Mouse (Mus musculus): Measurements from ENCODE around the gene Slc4a1.
A peak's percentile ranks its signal among the peaks of the same experiment; 100 is the strongest.

Gene Slc4a1

DNA sequence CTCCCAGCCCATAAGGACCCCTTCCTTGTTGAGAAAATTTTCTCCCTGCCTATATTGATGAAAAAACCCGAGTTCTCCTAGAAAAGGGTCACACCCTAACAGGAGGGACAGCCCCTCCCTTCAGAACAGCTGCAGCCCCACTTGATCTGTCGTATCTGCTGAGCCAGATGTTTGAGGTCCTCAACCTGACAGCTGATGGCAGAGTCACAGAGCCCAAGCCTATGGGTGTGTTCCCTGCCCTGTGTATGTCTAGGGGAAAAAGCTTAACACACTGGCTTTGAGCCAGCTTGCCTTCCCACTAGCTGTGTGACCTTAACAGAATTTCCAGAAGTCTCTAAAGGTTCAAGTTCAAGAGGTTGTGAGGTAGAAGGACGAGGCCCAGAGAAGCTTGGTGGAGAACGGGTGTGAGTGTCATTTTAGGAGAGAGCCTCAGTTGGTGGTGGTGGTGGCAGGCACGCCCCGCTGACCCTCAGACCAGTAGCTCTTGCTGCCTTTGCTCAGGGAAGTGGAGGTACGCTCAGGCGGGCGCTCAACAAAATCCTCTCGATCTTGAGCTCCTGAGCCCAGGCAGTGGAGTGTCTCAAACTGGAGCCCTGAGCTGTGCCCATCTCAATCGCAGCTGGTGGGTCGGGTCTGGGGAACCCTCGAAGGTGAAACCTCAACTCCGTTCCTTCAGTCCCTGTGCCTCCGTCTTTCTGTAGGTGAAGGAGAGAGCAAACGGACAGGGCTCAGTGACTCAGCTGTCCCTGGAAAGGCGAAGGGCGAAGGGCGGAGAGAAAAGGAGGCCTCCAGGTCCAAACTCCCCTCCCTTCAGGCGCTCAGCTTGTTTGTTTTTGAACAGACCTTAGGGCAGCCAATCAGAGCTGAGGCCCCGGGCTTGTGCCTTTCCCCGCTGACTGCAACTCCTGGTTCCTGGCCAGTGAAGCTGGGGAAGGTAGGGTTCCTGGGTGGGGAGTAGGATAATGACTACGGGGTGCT, 9.5 kb upstream of the Slc4a1 start:
- peak; percentile 79 for DNase-seq (ENCODE audit: low spot score)

DNA sequence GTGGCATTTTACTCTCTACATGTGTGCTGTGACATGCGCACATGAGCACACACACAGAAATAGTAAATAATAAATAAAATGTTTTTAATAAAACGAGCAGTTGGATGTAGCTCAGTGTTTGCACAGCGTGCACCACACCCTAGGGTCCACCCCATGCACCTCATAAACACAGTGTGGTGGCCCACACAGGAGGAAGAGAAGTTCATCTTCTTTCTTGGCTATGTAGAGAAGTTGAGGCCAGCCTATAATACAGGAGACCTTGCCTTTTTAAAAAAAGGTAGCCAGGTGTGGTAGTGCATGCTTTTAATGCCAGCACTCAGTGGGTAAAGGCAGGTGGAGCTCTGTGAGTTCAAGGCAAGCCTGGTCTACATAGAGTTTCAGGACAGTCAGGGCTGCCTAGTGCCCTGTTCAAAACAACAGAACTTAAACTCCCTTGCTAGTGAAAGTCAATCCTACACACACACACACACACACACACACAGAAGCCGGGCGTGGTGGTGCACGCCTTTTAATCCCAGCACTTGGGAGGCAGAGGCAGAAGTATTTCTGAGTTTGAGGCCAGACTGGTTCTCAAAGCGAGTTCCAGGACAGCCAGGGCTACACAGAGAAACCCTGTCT, 8.2 kb upstream of the Slc4a1 start:
- DNase-seq (ENCODE audit: low spot score): peak; percentile 56

DNA sequence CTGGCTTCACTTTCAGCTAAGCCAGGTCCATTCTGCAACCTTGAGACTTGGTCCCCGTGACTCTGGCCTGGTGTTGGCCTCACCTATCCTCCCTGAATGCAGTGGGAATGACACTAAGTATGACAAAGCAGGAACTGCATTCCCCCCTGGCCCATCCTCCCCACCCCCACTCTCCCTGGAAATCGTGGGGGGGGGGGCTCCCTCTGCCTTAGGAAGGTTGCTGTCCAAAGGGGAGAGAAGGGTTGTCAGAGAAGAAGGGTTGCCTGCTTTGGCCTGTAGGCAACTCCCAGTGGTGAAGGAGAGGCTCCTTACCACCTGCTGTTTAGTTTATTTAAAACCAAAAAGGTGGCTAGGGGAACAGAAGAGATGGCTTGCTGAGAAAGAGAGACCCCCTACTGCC, 7.6 kb upstream of the Slc4a1 start:
- no peak for DNase-seq (ENCODE audit: low spot score)

DNA sequence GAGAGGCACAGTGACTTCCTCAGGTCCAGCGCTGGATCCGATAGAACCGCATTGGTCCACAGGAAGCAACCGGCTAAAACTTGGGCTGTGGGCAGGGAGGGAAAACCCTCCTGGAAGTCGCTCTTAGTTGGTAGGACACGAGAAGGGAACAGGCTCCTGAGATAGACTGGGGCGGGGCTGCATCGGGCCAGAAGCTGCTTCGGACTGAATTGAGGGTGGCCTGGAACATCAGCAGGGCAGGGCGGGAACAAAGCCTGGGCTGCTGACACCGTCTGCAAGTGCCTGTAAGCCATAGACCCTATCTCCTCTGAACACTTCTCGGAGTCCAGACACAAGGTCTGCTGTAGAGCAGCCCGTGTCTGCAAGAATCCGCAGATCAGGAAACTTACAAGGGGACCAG, 6.9 kb upstream of the Slc4a1 start:
- DNase-seq (ENCODE audit: low spot score): peak; percentile 41

DNA sequence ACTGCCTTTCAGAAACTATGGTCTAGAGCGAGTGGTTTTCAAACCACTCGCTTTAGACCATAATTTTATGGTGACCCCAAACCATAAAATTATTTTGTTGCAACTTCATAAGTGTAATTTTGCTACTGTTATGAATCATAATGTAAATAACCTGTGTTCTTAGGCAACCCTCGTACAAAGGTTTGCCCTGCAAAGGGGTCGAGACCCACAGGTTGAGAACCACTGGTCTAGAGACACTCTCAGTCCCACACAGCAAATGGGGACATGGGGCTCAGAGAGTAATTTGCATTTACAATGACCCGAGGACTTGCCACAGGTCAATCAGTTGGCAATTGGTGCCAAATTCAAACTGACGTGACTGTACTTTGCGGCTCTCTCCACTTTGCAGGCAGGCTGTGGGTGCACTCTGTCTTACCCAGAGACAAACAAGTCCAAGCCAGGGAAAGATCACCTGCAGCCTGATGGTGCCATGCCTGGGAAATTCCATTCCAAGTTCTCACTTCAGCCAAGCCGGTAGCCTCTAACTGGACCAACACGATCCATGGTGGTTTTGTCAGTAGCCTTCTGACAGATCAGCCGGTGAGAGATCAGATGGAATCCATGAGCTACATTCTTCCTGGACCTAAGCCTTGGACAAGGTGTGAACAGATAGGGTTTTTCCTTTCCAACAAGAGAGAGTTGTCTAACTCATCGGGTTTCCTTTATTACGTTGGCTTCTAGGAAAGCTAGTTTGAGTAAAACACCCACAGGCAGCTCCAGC, 6.1 kb upstream of the Slc4a1 start:
- DNase-seq (ENCODE audit: low spot score): no peak

DNA sequence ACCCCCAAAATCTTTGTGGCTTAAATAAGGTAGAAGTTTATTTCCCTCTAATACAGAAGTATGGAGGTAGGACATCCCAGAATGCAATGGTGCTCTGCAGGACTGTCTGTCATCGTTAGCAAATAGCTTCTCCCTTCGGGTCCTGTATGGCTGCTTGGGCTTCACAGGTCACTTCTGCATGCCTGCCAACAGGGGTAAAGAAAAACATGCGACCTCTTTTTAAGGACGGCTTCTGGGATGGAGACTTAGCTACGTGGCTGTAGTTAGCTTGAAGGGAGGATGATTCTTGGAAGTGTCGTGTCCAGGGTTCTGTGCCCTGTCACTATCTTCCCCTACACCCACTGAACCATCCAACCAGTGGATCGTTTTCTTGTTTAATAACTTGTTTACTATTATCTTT, 4.3 kb upstream of the Slc4a1 start:
- no peak for DNase-seq (ENCODE audit: low spot score)

DNA sequence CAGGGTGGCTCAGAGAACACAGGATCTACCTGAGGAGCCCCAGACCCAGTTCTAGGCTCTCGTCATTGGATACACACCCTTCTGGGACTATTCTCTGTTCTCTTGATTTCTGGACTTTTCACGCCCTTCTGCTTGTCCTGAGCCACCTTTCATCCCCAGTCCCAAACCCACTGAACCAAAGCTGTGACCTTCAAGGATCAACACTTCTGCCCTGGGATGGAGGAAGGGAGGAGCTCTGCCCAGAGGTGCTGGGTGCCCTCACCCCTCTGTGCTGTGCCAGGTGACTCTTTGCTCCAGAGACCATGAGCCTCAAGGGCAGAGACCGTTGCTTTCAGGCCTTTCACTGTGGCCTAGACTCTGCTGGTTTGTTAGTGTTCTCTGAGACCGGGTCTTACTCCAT, 3.3 kb upstream of the Slc4a1 start:
- DNase-seq (ENCODE audit: low spot score): no peak

DNA sequence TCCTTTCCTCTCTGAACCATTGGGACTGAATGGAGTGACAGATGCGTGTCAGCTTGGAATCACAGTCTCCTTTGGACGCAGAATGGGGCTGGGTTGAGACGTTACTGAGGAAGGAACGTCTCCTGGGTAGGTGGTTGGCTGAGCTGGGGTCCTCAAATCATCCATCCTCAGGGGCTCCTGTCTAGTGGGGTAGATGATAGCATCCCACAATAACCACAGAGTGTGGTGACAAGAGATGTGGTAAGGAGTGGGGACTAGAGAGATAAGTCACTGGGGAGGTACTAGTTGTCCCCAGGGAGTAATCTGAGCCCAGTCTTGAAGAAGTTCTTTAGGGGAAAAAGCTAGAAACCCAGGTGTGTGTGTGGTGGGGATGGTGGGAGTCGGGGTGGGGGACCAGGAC, 2.3 kb upstream of the Slc4a1 start:
- no peak for DNase-seq (ENCODE audit: low spot score)

DNA sequence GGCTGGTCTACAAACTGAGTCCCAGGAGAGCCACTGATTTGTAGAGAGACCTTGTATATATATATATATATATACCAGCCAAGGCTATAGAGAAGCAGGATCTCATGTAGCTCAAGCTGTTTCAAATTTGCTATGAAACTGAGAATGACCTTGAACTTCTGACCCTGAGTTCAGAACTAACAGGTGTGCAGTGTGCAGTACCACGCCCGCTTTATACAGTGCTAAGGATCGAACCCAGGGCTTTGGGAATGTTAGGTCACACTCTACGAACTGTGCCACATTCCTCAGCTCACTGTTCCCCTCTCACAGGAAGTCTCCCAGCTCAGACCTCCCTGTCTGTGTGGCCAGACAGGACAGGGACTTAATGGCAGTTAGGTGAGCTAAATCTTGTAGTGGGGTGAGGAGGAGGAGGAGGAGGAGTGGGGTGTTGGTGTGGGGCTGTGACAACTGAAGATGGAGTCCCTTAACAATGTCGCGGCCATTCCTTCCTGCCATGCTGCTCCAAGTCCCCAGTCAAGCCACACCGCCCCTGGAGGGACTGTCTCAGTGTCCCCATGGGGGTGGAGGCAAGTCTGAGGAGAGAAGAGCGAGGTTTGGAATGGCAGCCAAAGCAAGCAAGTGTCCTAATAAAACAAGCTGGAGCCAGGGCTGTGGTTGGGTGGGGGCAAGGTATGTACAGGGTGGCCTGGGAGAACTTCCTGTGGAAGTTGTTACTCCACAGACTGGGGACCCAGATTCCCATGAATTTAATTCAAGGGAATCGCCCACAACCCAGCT, 1.7 kb upstream of the Slc4a1 start:
- no peak for DNase-seq (ENCODE audit: low spot score)

DNA sequence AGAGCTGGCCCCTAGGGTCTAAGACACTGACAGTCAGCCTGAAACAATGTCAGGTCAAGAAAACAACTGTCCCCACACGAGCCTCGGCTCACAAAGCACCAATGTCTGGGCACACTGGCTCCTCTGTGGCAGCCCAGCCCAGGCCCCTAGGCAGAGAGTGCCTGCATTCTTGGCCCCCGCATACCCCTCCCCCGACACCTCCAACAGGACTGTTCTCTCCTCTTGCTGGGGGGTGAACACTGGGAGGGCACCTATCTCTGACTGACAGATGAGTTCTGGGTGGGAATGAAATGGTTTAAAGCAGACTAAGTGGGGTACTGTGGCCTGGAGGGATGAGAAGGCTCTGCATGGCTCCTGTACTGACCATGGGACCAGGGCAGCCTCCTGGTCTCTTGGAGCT, 304 bp downstream of the Slc4a1 start:
- peak; percentile 50 for DNase-seq (ENCODE audit: low spot score)

DNA sequence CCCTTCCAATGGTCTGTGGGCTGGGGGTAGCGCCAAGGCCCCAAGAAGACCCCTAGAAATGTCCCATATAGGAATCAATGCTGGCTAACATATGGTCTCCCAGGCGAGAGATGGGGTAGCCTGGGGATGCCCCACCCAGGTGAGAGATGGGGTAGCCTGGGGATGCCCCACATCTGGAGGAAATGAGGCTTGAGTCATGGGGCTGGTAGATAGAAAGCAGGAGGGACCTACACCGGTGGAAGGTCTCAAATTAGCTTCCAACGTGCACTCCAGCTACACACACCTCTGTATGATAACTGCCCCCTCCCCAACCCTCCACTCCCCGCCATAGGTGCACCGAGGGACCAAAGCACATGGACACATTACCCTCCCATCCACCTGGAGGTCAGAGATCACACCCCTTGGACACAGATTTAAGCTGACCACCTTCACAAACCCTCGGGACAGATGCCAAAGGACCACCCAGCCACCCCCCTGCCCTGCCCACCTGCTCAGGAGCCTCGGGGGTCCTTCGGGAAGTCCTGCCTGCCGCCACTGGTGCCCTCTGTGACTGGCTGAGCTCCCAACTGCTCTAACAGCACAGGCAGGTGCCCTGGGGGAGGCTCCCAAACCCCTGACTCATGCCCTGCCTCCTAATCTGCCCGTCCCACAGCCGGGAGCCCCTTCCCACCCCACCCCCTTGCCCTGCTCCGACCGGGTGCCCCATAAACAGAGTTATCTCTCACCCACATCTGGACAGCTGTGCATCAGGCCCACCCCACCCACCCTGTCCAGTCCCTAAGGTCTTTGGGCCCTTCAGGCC, 1.2 kb downstream of the Slc4a1 start:
- peak; percentile 78 for DNase-seq (ENCODE audit: low spot score)

DNA sequence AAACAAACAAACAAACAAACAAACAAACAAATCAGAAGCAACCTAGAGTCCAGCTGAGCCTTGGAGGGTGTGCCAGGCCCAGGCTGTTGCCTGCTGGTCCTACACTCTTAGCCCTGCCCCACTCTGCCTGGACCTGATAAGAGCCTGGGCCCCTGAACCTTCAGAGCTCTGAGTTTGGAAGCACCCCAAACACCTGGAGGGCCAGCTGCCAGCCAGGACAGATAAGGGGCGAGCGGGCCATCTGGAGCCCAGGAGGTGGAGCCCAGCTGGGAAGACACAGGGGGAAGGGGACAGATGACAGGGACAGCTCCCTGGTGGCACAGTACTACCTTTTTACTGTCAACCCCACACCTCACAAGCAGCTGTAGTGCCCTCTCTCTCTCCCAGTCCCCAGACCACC, 2.4 kb downstream of the Slc4a1 start:
- peak; percentile 83 for DNase-seq (ENCODE audit: low spot score)

DNA sequence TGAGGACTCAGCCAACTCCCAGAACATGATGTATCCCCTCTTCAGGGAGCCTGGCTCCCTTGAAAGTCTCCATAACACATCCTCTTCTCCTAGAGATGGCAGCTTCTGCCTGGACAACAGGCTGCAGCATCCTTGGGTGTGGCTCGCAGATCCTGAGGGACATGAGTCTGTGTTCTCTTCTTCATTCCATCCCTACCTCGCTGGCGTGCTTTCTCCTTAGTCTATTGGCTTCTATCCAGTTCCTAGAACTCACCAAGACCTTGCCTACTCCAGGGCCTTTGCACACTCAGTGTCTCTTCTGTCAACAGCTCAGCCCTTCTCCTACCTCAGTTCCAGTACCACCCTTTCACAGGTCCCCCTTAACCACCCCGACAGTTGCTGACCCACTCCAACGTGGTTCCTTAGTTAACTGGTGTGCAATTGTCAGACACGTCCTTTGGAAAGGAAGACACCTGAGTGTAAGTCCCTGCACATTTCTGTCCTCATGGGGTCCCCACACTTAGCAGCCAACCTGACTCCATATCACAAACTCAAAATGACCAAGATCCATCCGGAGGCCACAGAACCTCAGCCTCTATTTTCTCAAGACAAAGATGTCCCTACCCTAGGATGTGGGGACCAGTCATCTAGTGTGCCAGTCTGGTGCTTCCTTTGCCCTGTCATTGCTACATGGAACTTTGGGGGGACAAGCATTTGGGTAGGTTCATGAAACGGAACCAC, 4.1 kb downstream of the Slc4a1 start:
- no peak for DNase-seq (ENCODE audit: low spot score)

DNA sequence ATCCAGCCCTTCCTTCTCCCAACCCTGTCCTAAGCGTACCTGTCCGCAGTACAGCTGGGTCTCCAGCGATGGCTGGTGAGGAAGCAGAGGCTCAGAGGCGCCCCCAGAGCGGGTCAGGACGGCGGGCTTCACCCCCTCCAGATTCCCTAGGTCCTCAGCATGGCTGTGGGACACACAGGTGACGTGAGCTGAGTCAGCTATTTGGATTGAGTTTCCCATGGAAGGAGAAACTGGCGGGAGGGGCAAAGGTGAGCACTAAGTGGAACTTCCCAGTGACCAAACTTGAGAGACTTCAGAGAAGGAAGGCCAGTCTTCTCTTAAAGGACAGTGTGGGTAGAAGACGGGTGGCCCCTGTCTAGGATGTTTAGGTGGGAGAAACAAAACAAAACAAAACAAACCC, 7.6 kb downstream of the Slc4a1 start:
- DNase-seq (ENCODE audit: low spot score): no peak

DNA sequence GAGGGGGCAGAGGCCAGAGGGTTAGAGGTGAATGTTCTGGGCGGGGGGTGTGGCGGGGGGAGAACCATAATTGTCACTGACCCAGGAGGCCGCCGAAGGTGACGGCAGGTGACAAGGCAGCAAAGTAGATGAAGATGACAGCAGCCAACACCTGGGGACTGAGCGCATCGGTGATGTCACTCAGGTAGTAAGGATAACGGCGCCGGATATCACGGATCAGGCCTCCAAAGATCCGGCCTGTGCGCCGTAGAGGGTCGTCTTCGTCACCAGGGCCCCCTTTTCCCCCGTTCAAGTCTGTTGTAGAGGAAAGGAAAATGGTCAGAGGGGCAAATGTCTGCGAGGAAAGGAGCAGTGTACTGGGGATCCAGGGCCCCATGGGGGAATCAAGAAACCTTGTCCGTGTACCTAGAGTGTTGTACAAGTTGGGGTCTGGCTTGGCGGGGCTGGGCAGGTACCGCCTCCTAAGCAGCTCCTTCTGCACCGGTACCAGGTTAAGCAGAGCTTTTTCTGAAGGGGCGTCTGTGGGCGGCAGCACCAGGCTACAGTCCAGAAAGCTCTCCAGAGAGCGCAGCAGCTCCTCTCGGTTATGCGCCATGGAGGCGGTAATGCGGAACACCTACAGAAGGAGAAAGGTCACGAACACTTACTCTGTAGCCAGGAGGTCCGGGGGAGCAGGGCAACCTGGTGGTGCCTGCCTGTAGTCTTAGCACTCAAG, 9.2 kb downstream of the Slc4a1 start:
- DNase-seq (ENCODE audit: low spot score): no peak

DNA sequence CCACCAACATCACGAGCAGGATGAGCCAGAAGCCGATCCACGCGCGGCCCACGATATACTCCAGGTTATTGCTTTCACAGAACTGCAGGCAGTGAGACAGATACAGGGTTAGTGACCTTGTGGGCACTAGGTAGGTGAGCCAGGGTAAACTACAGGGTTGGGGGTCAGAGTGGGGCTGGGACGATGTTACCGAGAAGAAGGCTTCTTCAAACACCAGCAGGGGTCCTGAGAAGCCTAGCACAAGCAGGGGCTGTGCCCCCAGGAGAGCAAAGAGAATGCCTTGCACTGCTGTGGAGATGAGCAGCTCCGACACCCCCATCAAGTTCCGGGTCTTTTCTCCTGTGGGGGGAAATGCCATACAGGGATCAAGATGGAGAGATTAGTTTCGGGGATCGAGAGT, 9.8 kb downstream of the Slc4a1 start:
- no peak for DNase-seq (ENCODE audit: low spot score)

DNA sequence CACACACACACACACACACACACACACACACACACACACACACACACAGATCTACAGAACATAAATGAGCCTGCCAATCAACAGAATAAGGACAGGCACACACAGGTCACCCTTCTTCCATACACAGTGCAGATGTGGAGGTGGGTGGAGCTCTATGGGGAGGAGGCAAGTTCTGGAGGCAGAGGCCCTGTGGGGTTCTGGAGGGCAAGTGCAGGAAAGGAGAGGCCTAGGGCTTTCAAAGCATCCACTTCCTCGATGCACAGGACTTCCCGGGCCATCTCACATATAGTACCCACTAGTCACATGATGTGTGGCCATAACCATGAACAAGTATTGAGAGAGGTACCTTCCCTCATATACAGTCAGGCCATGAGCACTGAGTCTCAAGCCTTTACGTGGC, 10.5 kb downstream of the Slc4a1 start:
- no peak for DNase-seq (ENCODE audit: low spot score)

DNA sequence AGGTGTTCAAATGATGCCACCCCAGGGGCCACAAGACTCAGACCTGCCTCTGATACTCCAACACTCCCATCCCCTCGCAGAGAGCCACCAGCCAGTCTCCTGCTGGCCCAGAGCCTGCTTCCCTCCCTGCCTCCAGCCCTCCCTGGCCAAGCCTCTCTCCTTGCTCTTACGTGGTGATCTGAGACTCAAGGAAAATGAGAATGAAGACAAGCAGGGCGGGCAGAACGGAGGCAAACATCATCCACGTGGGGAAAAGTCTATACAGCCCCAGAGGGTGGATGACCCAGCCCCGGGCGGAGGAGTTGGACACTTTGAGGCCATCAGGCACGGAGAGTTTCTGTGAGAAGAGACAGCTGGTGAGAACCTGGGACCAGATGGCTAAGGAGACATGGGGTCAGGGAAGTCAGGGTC, 13.0 kb downstream of the Slc4a1 start:
- no peak for DNase-seq (ENCODE audit: low spot score)

DNA sequence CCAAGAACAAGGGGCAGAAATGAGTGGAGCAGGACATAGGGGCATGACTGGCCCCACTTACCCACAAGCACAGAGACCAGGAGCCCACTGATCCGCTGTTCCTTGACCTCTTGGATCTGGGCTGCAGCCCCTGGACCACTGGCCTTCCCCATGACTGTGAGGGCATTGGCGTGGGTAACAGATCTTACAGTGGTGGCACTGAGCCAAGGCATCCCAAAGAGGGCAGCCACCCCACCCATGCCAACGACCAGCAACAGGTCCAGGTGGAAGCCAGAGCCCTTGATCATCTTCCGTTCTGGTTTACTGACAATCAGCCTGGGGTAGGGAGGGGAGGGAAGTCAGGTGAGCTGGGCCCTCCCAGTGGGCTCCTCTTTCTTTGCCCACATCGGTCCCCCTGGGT, 13.6 kb downstream of the Slc4a1 start:
- DNase-seq (ENCODE audit: low spot score): no peak

DNA sequence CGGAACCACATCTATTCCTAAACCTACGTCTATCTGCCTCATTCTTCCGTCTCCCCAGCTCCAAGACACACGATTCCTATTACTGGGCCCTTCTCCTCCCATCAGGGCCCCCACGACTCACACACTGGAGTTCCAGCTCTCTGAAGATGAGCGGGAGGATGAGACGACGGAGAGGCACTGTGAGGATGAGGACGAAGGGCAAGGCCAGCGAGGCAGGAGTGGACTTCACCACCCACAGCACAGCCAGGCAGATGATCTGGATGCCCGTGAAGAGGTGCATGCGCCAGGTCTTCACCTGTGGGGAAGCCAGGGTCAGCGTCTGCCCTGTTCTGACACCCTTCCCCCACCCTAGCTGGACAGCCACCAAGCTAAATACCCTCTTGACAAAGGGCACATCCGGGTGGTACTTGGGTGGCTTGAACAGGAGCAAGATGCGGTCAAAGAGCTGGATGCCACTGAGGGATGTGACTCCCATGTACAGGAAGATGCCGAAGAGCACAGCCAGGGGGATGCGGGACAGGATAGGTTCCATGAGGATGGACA, 15.0 kb downstream of the Slc4a1 start:
- DNase-seq (ENCODE audit: low spot score): no peak

All from spleen, adult 12 weeks (tissue).